25 mouse cellular contexts compared by ENCODE assay signal in the genomic region with DNA sequence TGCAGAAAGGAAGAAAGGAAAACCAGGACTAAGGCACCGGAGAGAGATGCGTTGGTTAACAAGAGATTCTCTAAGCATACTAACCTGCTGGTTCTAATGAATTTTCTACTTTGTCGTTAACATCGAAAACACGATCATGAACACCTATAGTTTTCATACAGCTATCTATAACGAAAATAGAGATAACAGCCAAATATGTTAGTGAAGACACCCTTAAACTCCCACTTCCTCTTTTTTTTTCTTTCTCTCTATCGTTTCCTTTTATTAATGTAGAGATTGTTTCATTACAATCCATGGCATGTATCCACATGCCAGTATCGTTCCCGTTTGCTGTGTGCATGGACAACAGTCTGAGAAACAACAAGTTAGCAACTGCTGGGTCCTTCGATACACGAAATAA.
"Had no signal": no experiment of that assay in that cellular context is flagged by ENCODE, and none has a peak within 500 bp of the region (broad histone marks: within the 10 kb centered on the region; RNA-seq: fewer than 3 reads in every experiment).

No protein-coding gene starts in this region.

- H3K9me3 ChIP-seq: hindbrain, embryonic 10.5 days; hindbrain, embryonic 12.5 days; intestine, embryonic 15.5 days; limb, embryonic 13.5 days; limb, embryonic 15.5 days; liver, embryonic 12.5 days had no signal

- H3K9ac ChIP-seq: hindbrain, embryonic 12.5 days; hindbrain, embryonic 14.5 days; intestine, embryonic 15.5 days; limb, embryonic 13.5 days; limb, embryonic 15.5 days; liver, embryonic 12.5 days; liver, embryonic 14.5 days had no signal

- ATAC-seq: hindbrain, embryonic 16.5 days; inflammation-experienced regulatory T-cells, adult 6 months; intestine, embryonic 15.5 days; intestine, postnatal 0 days; liver, embryonic 12.5 days had no signal

- H3K27me3 ChIP-seq: hindbrain, embryonic 12.5 days; intestine, embryonic 15.5 days; limb, embryonic 13.5 days; limb, embryonic 15.5 days; liver, embryonic 12.5 days had no signal

- H3K36me3 ChIP-seq: hindbrain, embryonic 10.5 days; hindbrain, embryonic 12.5 days; intestine, embryonic 15.5 days; limb, embryonic 13.5 days; limb, embryonic 15.5 days; liver, embryonic 12.5 days had no signal

- H3K27ac ChIP-seq: gastrocnemius, adult 2 months; hindbrain, embryonic 10.5 days; hindbrain, embryonic 12.5 days; hindbrain, embryonic 14.5 days; intestine, embryonic 15.5 days; layer of hippocampus, adult 2 months; limb, embryonic 13.5 days; limb, embryonic 15.5 days; liver, embryonic 12.5 days; liver, embryonic 14.5 days had no signal

- H3K4me3 ChIP-seq: gastrocnemius, adult 2 months; hindbrain, embryonic 10.5 days; hindbrain, embryonic 12.5 days; intestine, embryonic 15.5 days; layer of hippocampus, adult 2 months; limb, embryonic 13.5 days; limb, embryonic 15.5 days; liver, embryonic 12.5 days had no signal

- DNase-seq: gastrocnemius, adult 2 months; gastrocnemius, postnatal 10 days; gastrocnemius, postnatal 36 days; heart, adult 18-20 months; heart, postnatal 10 days; heart, postnatal 4 days; kidney, adult 18-20 months; kidney, adult 8-10 months; kidney, postnatal 10 days; kidney, postnatal 25 days; kidney, postnatal 4 days; layer of hippocampus, postnatal 36 days; left cerebral cortex, postnatal 4 days had no signal

- H3K4me1 ChIP-seq: liver, embryonic 12.5 days had no signal
